Comparison of ENCODE assay signal across 9 mouse cellular contexts in genomic region chr6:124933127-124933526, GRCm38 (mm10). TPM values are rescaled to one million over a fixed set of nuclear protein-coding genes. Genes with fewer than 3 reads are reported as not detected.
DNase-seq lines count a peak whose midpoint lies in the region; ATAC-seq and TF ChIP-seq lines count a peak whose summit lies in the region.
"Had no signal": no experiment of that assay in that cellular context is flagged by ENCODE, and none has a peak within 500 bp of the region (broad histone marks: within the 10 kb centered on the region; RNA-seq: fewer than 3 reads in every experiment).

No protein-coding gene starts in this region.

- no peak for ATAC-seq in forebrain, embryonic 15.5 days (replicated peaks)
- ATAC-seq in midbrain, postnatal 0 days (ENCODE audit: low FRiP score), result no peak

- H3K4me1 ChIP-seq in cerebellum, adult 2 months (ENCODE audit: control insufficient read depth, insufficient read depth, low read length), result peaks cover 33% of the 10 kb centered on the region
- H3K4me1 ChIP-seq in forebrain, embryonic 15.5 days, result peaks cover 20% of the 10 kb centered on the region
- peaks cover 7% of the 10 kb centered on the region for H3K4me1 ChIP-seq in midbrain, postnatal 0 days (ENCODE audit: insufficient read depth, low read length)

- peak overlapping the region; percentile 28 for H3K4me3 ChIP-seq in cerebellum, adult 2 months (replicated peaks; ENCODE audit: insufficient read depth, low read depth, low read length)
- no peak overlapping the region; the same call in 1 of the 2 replicates for H3K4me3 ChIP-seq in layer of hippocampus, adult 2 months
- H3K4me3 ChIP-seq in forebrain, embryonic 15.5 days, result 0 out of 2 replicates have a peak overlapping the region, but pooled peaks have one; percentile 94
- no peak overlapping the region for H3K4me3 ChIP-seq in midbrain, postnatal 0 days (ENCODE audit: low read depth, low read length)

- no peak overlapping the region for H3K9ac ChIP-seq in forebrain, embryonic 15.5 days (replicated peaks)
- H3K9ac ChIP-seq in midbrain, postnatal 0 days (replicated peaks; ENCODE audit: low read length, poor library complexity, severe bottlenecking), result no peak overlapping the region

- peaks cover 41% of the 10 kb centered on the region for H3K36me3 ChIP-seq in forebrain, embryonic 15.5 days
- peaks cover 39% of the 10 kb centered on the region for H3K36me3 ChIP-seq in midbrain, postnatal 0 days (ENCODE audit: insufficient read depth, low read length)

- no peak overlapping the region for H3K27ac ChIP-seq in cerebellum, adult 2 months (ENCODE audit: insufficient read depth, low read length)
- H3K27ac ChIP-seq in layer of hippocampus, adult 2 months, result no peak overlapping the region
- no peak overlapping the region for H3K27ac ChIP-seq in forebrain, embryonic 15.5 days (replicated peaks)
- H3K27ac ChIP-seq in midbrain, postnatal 0 days (ENCODE audit: low read depth, low read length), result no peak overlapping the region

- WGBS in cerebellum, adult 2 months, result 81% methylated on average over 3 of the region's 3 CpGs
- WGBS in forebrain, embryonic 15.5 days, result 85% methylated on average over 3 of the region's 3 CpGs
- 88% methylated on average over 3 of the region's 3 CpGs for WGBS in midbrain, postnatal 0 days

- no peaks in the 10 kb centered on the region for H3K27me3 ChIP-seq in cerebellum, adult 2 months (ENCODE audit: control insufficient read depth, insufficient read depth, low read length)
- no peaks in the 10 kb centered on the region for H3K27me3 ChIP-seq in forebrain, embryonic 15.5 days
- H3K27me3 ChIP-seq in midbrain, postnatal 0 days (ENCODE audit: insufficient read depth, low read length), result no peaks in the 10 kb centered on the region
- H3K27me3 ChIP-seq: embryonic facial prominence, embryonic 15.5 days had no signal

- no peak for TF ChIP-seq CTCF in cerebellum, adult 2 months (IDR thresholded peaks at IDR 0.05; ENCODE audit: borderline replicate concordance, insufficient read depth, low read depth, low read length)
- peak; percentile 27 for TF ChIP-seq CTCF in layer of hippocampus, adult 2 months (conservative IDR thresholded peaks at IDR 0.05)
- TF ChIP-seq CTCF in midbrain, postnatal 0 days (IDR thresholded peaks at IDR 0.05), result 0 out of 2 replicates have a peak, but pooled peaks have one; percentile 4

- no peak for TF ChIP-seq POLR2A in cerebellum, adult 2 months (IDR thresholded peaks at IDR 0.05; ENCODE audit: borderline replicate concordance, insufficient read depth, low read length)

- H3K9me3 ChIP-seq in forebrain, embryonic 15.5 days, result no peaks in the 10 kb centered on the region
- H3K9me3 ChIP-seq in midbrain, postnatal 0 days (ENCODE audit: low read length), result no peaks in the 10 kb centered on the region
- H3K9me3 ChIP-seq: embryonic facial prominence, embryonic 15.5 days had no signal

- H3K4me2 ChIP-seq in forebrain, embryonic 15.5 days (replicated peaks), result no peak overlapping the region
- H3K4me2 ChIP-seq in midbrain, postnatal 0 days (ENCODE audit: low read depth, low read length, poor library complexity, severe bottlenecking), result no peak overlapping the region

- no peak for DNase-seq in cerebellum, adult 2 months
- DNase-seq in cerebellum, adult 9-10 months, result no peak
- DNase-seq in layer of hippocampus, adult 2 months (ENCODE audit: low spot score in 2 of 2), result no peak
- DNase-seq in layer of hippocampus, postnatal 25 days (ENCODE audit: extremely low spot score in 1 of 2, low spot score in 1 of 2), result no peak
- no peak for DNase-seq in midbrain, postnatal 0 days (ENCODE audit: low spot score)
- no peak for DNase-seq in retina, embryonic 14.5 days (ENCODE audit: low spot score)
- no peak for DNase-seq in embryo, embryonic 11 days

RNA-seq across cellular contexts. Expression of gene Mlf2, which starts 1.9 kb away (rescaled TPM):
- 669 and 677 TPM in 2 replicates for polyA plus RNA-seq in cerebellum, adult 2 months (2012; rRNA removed)
- 100 to 1,000 TPM; 627 to 642 TPM for total RNA-seq in layer of hippocampus, adult 2 months (2021)
- 100 to 1,000 TPM; 670 to 704 TPM for total RNA-seq in layer of hippocampus, postnatal 25 days (2021)
- 507 and 513 TPM in 2 replicates for polyA plus RNA-seq in forebrain, embryonic 15.5 days (2015; fragmentation: Nextera tagmentation; extraction: Ambion mirVana)
- total RNA-seq in midbrain, postnatal 0 days (2014; rRNA removed), result 512 and 647 TPM in 2 replicates
- 628 and 643 TPM in 2 replicates for polyA plus RNA-seq in midbrain, postnatal 0 days (2015; fragmentation: Nextera tagmentation; extraction: Ambion mirVana)

RNA-seq across cellular contexts. Expression of gene Ptms, which starts 13.2 kb away (rescaled TPM):
- polyA plus RNA-seq in cerebellum, adult 2 months (2012; rRNA removed), result 958 and 983 TPM in 2 replicates
- 1,000 to 10,000 TPM in 1 of 2 experiments, 100 to 1,000 TPM in 1; 991 to 1,057 TPM for total RNA-seq in layer of hippocampus, adult 2 months (2021)
- total RNA-seq in layer of hippocampus, postnatal 25 days (2021), result 1,000 to 10,000 TPM; 1,178 to 1,233 TPM
- polyA plus RNA-seq in forebrain, embryonic 15.5 days (2015; fragmentation: Nextera tagmentation; extraction: Ambion mirVana), result 772 and 823 TPM in 2 replicates
- total RNA-seq in midbrain, postnatal 0 days (2014; rRNA removed), result 814 and 944 TPM in 2 replicates
- 810 TPM in 2 replicates for polyA plus RNA-seq in midbrain, postnatal 0 days (2015; fragmentation: Nextera tagmentation; extraction: Ambion mirVana)

RNA-seq across cellular contexts. Expression of gene Lag3, which starts 21.6 kb away (rescaled TPM):
- polyA plus RNA-seq in cerebellum, adult 2 months (2012; rRNA removed), result 1.5 TPM in 2 replicates
- 1 to 10 TPM; 1.3 to 1.7 TPM for total RNA-seq in layer of hippocampus, adult 2 months (2021)
- 1 to 10 TPM; 2.4 to 2.6 TPM for total RNA-seq in layer of hippocampus, postnatal 25 days (2021)
- polyA plus RNA-seq in forebrain, embryonic 15.5 days (2015; fragmentation: Nextera tagmentation; extraction: Ambion mirVana), result 2.6 and 3.3 TPM in 2 replicates
- total RNA-seq in midbrain, postnatal 0 days (2014; rRNA removed), result 1.1 and 2.1 TPM in 2 replicates
- 2.8 and 3.5 TPM in 2 replicates for polyA plus RNA-seq in midbrain, postnatal 0 days (2015; fragmentation: Nextera tagmentation; extraction: Ambion mirVana)

RNA-seq across cellular contexts. Expression of gene Cops7a, which starts 32.2 kb away (rescaled TPM):
- 276 and 289 TPM in 2 replicates for polyA plus RNA-seq in cerebellum, adult 2 months (2012; rRNA removed)
- 100 to 1,000 TPM; 136 to 151 TPM for total RNA-seq in layer of hippocampus, adult 2 months (2021)
- total RNA-seq in layer of hippocampus, postnatal 25 days (2021), result 100 to 1,000 TPM; 144 to 151 TPM
- polyA plus RNA-seq in forebrain, embryonic 15.5 days (2015; fragmentation: Nextera tagmentation; extraction: Ambion mirVana), result 90.2 and 93.6 TPM in 2 replicates
- 108 and 131 TPM in 2 replicates for total RNA-seq in midbrain, postnatal 0 days (2014; rRNA removed)
- polyA plus RNA-seq in midbrain, postnatal 0 days (2015; fragmentation: Nextera tagmentation; extraction: Ambion mirVana), result 92.3 and 97.1 TPM in 2 replicates

RNA-seq across cellular contexts. Expression of gene Cd4, which starts 45.1 kb away (rescaled TPM):
- 0.05 and 0.26 TPM in 2 replicates for polyA plus RNA-seq in cerebellum, adult 2 months (2012; rRNA removed)
- total RNA-seq in layer of hippocampus, adult 2 months (2021), result under 1 TPM; 0.18 to 0.47 TPM
- total RNA-seq in layer of hippocampus, postnatal 25 days (2021), result under 1 TPM; 0.22 to 0.26 TPM
- 0.15 TPM in 1 of 2 replicates, not detected in the other for polyA plus RNA-seq in forebrain, embryonic 15.5 days (2015; fragmentation: Nextera tagmentation; extraction: Ambion mirVana)
- 0.19 and 2.8 TPM in 2 replicates for total RNA-seq in midbrain, postnatal 0 days (2014; rRNA removed)
- 0.25 and 0.58 TPM in 2 replicates for polyA plus RNA-seq in midbrain, postnatal 0 days (2015; fragmentation: Nextera tagmentation; extraction: Ambion mirVana)

Comparison
In these comparisons a context has a peak if more than half of its experiments do, and no peak if none do; other contexts are left out.
1. H3K4me3 ChIP-seq: peak in cerebellum, adult 2 months (single experiment) and forebrain, embryonic 15.5 days (single experiment); none in layer of hippocampus, adult 2 months (single experiment) and midbrain, postnatal 0 days (single experiment).